Mouse (Mus musculus): ENCODE measurements around the gene Dglucy. TPM values are rescaled to one million over a fixed set of nuclear protein-coding genes. Genes with fewer than 3 reads are reported as not detected.

Dglucy gene
- polyA plus RNA-seq, 1 experiment from 2014 or later = 0.49 TPM

DNA sequence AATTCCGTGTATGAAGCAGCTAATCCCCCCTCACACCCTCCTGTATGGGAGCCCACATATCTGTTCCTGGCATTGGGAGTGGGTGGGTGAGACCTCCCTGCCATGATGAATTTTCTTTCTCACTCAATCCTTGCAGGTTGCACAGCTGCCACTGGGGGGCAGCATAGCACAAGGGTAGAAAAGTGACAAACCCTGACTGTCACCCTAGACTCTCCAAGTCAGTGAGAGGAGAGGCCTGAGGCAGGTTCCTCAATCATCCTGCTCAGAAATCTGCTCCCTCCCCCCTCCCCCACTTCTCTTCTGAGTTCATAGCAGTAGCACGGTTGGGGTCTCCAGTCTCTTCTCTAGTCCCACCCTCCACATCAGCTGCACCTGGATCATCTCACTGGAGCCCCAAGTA is 157.3 kb downstream of the Dglucy start:
- Histone ChIP-seq H3K4me1 (0 out of 2 replicates have a peak, but pooled peaks cover 3% of the 10 kb centered on the region), H3K4me3 (no peak overlapping the region), H3K27ac (no peak overlapping the region), H3K27me3 (ENCODE audit: insufficient read depth, poor library complexity, severe bottlenecking) (peaks cover 57% of the 10 kb centered on the region), H3K36me3 (no peaks in the 10 kb centered on the region), H3K9me3 (no peaks in the 10 kb centered on the region)
- WGBS = 18% methylated on average over 2 of the region's 2 CpGs
- peak; percentile 88 for DNase-seq (ENCODE audit: low spot score)

- H3K9me3 ChIP-seq = no peaks in the 10 kb centered on the region
- DNase-seq (ENCODE audit: low spot score) = no peak
- 0 out of 2 replicates have a peak, but pooled peaks cover 3% of the 10 kb centered on the region for H3K4me1 ChIP-seq
- 89% methylated on average over 4 of the region's 4 CpGs for WGBS
- no peak overlapping the region for H3K4me3 ChIP-seq
- no peaks in the 10 kb centered on the region for H3K36me3 ChIP-seq
- H3K27me3 ChIP-seq (ENCODE audit: insufficient read depth, poor library complexity, severe bottlenecking) = peaks cover 63% of the 10 kb centered on the region
- H3K27ac ChIP-seq = no peak overlapping the region
Measured at GRCm38 (mm10) chr12:100936737-100937136, 157.9 kb downstream of the Dglucy start.

GRCm38 (mm10) chr12:100937441-100938360 is 158.8 kb downstream of the Dglucy start:
- H3K27me3 ChIP-seq (ENCODE audit: insufficient read depth, poor library complexity, severe bottlenecking) = peaks cover 71% of the 10 kb centered on the region
- H3K4me3 ChIP-seq = no peak overlapping the region
- H3K27ac ChIP-seq = no peak overlapping the region
- WGBS = 82% methylated on average over 21 of the region's 21 CpGs
- H3K4me1 ChIP-seq = 0 out of 2 replicates have a peak, but pooled peaks cover 3% of the 10 kb centered on the region
- no peaks in the 10 kb centered on the region for H3K36me3 ChIP-seq
- no peaks in the 10 kb centered on the region for H3K9me3 ChIP-seq
- DNase-seq (ENCODE audit: low spot score) = no peak

DNA sequence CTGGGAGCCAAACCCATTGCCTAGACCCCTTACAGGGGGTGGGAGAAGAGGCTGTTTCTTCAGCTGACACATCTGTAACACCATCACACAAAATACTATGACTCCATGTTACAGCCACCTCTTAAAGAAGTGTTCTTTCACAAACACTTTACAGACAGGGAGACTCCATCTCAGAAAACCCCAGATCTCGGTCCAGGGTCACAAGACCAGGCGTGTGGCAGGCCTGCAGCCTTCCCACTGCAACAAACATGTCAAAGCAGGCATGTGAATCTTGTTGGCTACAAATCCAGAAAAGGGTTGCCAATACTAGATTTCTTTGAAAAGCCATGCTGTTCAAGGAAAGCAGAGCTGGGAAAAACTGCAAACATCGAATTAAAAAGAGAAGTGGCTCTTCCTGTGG is 162.5 kb downstream of the Dglucy start:
- H3K36me3 ChIP-seq = 0 out of 2 replicates have a peak, but pooled peaks cover 7% of the 10 kb centered on the region
- no peak for DNase-seq (ENCODE audit: low spot score)
- H3K4me1 ChIP-seq = 0 out of 2 replicates have a peak, but pooled peaks cover 3% of the 10 kb centered on the region
- WGBS = 85% methylated on average over 3 of the region's 3 CpGs
- no peak overlapping the region for H3K27ac ChIP-seq
- no peak overlapping the region for H3K4me3 ChIP-seq
- H3K27me3 ChIP-seq (ENCODE audit: insufficient read depth, poor library complexity, severe bottlenecking) = peaks cover 96% of the 10 kb centered on the region
- no peaks in the 10 kb centered on the region for H3K9me3 ChIP-seq

DNA sequence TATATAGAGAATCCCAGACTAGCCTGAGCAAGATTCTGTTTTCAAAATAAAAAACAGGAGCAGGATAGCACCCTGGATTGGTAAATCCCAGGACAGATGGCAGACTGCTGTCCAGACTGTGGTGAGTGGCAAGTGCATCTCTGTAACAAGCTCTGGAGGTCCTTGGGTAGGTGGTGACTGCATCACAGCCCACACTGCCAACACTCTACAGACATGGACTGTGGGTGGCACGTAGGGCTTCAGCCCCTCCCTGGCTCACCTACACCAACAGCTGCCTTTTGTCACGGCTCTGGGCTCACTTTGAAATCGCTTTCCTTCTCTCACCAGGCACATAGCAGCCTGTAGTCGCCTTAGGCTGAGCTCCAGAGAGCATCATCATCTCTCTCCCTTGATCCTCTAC is 164.3 kb downstream of the Dglucy start:
- 77% methylated on average over 4 of the region's 4 CpGs for WGBS
- peaks cover 18% of the 10 kb centered on the region for H3K36me3 ChIP-seq
- peaks cover 96% of the 10 kb centered on the region for H3K27me3 ChIP-seq (ENCODE audit: insufficient read depth, poor library complexity, severe bottlenecking)

DNA sequence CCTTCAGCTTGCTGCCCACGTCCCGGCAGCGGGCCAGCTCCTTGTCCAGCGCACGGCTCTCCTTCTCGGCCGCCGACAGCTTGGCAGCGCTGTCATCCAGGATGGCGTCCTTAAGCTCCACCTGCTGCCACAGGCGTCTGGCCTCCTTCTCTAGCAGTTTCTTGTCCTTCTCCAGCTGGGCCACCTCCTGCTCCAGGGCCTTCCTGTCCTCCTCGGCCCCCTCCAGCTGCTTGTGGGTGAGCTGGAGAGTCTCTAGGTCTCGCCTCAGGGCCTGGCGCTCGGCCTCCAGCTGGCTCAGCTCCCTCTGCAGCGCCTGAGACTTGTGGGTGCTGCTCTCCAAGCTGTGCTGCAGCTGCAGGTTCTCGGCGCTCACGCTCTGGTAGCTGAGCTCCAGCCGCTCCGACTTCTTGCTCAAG is 166.1 kb downstream of the Dglucy start:
- Histone ChIP-seq H3K36me3 (peaks cover 18% of the 10 kb centered on the region), H3K27me3 (ENCODE audit: insufficient read depth, poor library complexity, severe bottlenecking) (peaks cover 98% of the 10 kb centered on the region), H3K9me3 (no peaks in the 10 kb centered on the region), H3K27ac (no peak overlapping the region), H3K4me1 (0 out of 2 replicates have a peak, but pooled peaks cover 1% of the 10 kb centered on the region), H3K4me3 (no peak overlapping the region)
- no peak for DNase-seq (ENCODE audit: low spot score)
- WGBS = 94% methylated on average over 21 of the region's 21 CpGs

More for the DNA sequence above, 164.3 kb downstream of the Dglucy start:
- no peak for DNase-seq (ENCODE audit: low spot score)
- 0 out of 2 replicates have a peak, but pooled peaks cover 3% of the 10 kb centered on the region for H3K4me1 ChIP-seq
- no peak overlapping the region for H3K4me3 ChIP-seq
- no peaks in the 10 kb centered on the region for H3K9me3 ChIP-seq
- H3K27ac ChIP-seq = no peak overlapping the region

GRCm38 (mm10) chr12:100945501-100945900 is 166.6 kb downstream of the Dglucy start:
- Histone ChIP-seq H3K4me1 (no peaks in the 10 kb centered on the region), H3K27me3 (ENCODE audit: insufficient read depth, poor library complexity, severe bottlenecking) (peaks cover 98% of the 10 kb centered on the region), H3K27ac (no peak overlapping the region), H3K4me3 (no peak overlapping the region), H3K9me3 (no peaks in the 10 kb centered on the region), H3K36me3 (peaks cover 18% of the 10 kb centered on the region)
- DNase-seq (ENCODE audit: low spot score) = no peak
- WGBS = 85% methylated on average over 12 of the region's 12 CpGs

DNA sequence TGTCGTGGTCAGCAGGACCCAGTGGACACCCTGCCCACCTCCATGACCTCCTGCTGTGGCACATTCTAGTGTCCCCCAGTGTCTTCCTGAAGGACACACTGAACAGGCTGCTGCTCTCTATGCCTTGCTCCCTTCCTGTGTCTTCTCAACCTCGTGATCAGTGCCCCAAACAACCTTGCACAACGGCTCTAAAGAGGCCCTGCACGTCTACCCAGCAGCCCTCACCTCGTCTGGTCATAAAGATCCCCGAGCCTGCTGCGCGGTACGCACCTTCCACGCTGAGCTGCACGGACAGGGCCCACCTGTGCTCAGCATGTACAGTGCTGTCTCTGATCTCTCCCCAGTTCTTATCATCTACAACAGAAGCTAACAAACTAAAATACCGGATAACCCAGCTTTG is 167.1 kb downstream of the Dglucy start:
- H3K27me3 ChIP-seq (ENCODE audit: insufficient read depth, poor library complexity, severe bottlenecking) = peaks cover 96% of the 10 kb centered on the region
- H3K4me1 ChIP-seq = no peaks in the 10 kb centered on the region
- H3K4me3 ChIP-seq = no peak overlapping the region
- WGBS = 86% methylated on average over 12 of the region's 12 CpGs
- H3K36me3 ChIP-seq = peaks cover 18% of the 10 kb centered on the region
- H3K27ac ChIP-seq = no peak overlapping the region
- no peaks in the 10 kb centered on the region for H3K9me3 ChIP-seq
- DNase-seq (ENCODE audit: low spot score) = no peak

Other genes starting within 250 kb of the Dglucy start
- 4.9 and 5.5 TPM in 2 replicates for gene Rps6ka5, start 52.1 kb upstream of the Dglucy start, polyA plus RNA-seq (2016; fragmentation: Nextera tagmentation; extraction: Ambion mirVana)
- gene Gpr68, start 129.1 kb downstream of the Dglucy start, polyA plus RNA-seq (2016; fragmentation: Nextera tagmentation; extraction: Ambion mirVana) = 2.5 and 5.9 TPM in 2 replicates
- 2.3 and 4.4 TPM in 2 replicates for gene Ccdc88c, start 250.0 kb downstream of the Dglucy start, polyA plus RNA-seq (2016; fragmentation: Nextera tagmentation; extraction: Ambion mirVana)

All from heart, embryonic 10.5 days (tissue).